Mouse (Mus musculus) monocyte, adult 2 months (primary cell): ENCODE data around the gene Fchsd2.

Experiments
- DNase-seq, 2 experiments: peaks; one replicate each; pipeline ENCODE4 v3.0.0; 2022; ENCODE audit warnings: low spot score in 2 of 2, low read depth in 1 of 2

The Fchsd2 gene

DNA sequence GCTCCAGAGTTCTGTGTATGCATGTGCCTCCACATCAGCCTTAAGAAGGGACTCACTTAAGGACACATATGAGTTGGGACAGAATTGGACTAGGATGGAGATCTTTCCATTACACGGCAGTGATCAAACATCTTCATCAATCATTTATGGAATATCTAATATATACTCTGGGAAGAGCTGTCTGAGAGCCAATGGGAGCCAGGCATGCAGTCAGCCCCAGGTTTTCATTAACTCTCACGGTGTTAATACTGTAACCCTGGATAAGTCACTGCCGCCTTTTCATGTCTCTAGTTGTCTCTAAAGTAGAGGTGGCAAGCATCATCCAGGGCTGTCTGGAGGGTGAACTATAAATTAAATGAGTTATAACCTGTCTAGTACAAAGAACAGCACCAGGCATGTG, 220.4 kb downstream of the Fchsd2 start:
- DNase-seq: no peak

DNA sequence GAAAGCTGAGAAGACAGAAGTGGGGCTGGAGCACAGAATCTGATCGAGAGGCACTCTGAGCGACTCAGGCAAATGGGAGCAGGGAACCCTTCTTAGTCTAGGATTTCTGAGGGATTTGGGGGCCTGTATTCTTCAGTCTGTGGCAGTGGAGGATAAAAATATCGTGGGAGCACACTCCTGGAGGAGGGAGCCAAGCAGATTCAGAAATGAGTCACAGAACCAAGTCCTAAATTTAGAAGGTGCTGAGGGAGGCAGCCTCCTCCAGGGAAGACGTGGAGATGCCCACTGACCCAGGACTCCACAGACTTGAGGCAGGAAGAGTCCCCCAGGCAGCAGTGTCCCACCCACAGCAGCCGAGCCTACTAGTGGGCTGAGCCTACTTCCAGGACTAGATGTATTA, 221.7 kb downstream of the Fchsd2 start:
- no peak for DNase-seq

DNA sequence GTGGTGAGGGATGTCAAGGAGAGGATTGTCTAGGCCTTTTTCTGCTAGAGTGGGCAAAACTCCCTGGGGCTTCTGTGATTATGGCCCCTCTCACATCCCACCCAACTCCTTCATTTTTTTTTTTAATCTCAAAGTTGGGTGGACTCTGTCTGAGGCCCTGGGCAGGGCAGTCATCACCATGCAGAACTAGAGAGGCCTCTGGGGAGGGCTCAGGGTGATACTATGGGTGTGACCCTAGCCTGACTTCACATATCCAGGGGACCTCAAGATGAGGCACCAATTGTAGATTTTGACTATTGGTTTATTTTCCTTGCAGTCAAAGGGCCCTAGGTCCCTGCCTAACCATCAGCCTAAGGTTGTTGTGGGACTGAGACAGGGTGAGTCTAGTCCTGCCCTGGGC, 223.0 kb downstream of the Fchsd2 start:
- no peak for DNase-seq

DNA sequence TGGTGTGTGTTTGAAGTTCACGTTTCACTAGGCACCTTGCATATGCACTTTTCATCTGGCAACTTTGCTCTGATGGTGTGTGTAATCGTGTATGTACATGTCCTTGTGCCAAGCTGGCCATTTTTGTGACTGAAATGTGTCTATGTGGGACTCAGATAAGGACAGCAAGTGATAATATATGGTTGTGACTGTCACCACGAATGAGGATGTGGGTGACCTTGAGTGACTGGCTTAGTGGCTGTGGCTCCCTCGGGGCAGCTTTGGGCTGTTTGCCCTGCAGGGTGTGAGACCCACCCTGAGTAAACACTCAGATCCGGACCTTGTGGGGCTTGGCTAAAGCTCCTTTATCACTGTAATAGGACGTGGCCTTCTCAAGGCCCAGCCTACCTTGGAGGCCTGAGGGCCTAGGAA, 223.9 kb downstream of the Fchsd2 start:
- no peak for DNase-seq

DNA sequence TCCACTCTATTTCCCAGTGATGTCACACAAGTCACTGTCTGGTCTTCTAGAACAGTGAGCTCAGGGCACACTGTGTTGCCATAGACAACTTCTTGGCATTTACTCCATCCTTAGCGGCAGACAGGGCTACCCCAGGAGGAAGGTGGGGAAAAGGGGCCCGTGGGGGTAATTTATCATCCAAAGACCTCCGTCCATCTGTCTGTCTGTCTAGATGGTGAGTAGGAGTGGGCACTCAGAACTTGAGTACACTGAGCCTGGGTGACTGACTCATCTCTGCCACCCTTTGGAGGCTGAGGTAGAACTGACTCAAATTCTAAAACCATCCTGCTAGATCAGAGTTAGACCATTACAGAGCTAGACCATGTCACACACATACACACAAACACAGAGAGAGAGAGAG, 224.4 kb downstream of the Fchsd2 start, which contains the start of gene Stard10:
Gene Stard10 (plus strand): TSS at position 73 of the 400 bp plus-strand sequence.
- DNase-seq: no peak

DNA sequence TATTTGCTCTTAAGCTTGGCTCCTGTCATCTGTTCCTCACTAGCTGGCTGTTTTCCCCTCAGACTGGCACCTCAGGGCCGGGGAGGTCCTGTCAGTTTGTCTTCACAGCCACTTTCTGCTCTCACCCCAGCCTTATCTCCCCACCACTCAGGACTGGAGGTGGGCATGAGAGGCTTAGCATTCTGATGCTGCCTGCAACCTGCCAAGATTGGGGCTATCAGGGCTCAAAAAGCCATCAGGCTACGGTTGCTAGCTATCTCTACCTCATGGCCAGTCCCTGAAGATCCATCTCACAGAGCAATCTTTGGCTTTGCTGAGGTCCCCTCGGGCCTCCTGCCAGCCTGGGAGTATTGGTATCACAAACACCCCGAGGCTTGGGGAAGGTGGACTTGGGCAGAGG, 226.2 kb downstream of the Fchsd2 start:
- DNase-seq: no peak

DNA sequence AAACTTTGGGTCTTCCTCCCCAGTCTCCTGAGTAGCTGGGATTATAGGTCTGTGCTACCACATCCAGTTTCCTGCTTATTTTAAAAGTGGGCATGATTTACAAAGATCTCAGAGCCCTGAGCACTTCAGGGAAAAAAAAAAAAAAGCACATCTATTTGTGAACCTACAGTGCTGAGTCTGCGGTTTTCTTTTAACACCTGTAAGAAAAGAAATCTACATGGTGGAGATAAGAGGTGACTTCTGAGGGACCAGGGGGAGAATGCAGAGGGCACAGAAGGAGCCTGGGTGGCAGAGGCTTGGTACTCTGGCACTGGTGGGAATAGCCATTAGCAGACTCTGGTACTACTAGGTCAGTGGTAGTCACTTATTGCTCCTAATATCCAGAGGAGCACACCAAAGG, 227.1 kb downstream of the Fchsd2 start:
- no peak for DNase-seq

DNA sequence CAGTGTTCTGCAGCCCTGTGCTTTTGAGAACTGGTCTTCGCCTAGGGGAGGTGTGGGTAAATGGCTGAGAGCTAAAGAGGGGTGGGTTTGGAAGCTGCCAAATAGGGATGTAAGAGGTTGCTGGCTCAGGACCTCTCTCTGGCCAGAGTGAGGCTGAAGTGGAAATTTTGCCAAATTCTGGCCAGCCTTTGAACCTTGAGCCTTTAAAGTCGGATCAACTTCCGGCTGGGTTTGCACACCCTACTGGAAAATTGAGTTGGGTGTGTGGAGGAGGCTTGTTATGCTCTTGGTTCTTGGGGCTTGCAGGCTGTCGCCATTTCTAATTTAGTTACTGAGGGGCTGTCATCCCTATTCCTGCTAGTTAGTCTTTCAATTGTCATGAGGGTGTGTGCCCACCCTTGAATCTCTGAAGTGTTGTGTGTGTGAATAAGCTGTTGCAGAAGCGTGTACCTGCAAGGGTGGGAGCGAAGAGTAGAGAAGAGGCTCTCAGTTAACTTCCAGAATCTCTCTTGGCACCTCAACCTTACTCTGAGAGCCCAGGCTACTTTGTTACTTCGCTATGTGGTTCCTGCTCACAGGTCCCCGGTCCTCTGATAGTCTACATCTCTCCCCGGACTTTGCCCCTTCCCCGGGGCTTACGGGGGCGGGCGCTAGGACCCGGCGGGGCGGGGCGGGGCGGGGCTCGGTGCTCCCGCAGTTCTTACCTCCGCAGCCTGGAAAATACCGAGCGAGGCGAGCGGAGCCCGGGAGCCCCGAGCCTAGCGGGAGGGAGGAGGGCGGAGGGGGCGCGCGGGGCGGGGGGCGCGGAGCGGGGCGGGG, 227.9 kb downstream of the Fchsd2 start:
- DNase-seq: no peak

DNA sequence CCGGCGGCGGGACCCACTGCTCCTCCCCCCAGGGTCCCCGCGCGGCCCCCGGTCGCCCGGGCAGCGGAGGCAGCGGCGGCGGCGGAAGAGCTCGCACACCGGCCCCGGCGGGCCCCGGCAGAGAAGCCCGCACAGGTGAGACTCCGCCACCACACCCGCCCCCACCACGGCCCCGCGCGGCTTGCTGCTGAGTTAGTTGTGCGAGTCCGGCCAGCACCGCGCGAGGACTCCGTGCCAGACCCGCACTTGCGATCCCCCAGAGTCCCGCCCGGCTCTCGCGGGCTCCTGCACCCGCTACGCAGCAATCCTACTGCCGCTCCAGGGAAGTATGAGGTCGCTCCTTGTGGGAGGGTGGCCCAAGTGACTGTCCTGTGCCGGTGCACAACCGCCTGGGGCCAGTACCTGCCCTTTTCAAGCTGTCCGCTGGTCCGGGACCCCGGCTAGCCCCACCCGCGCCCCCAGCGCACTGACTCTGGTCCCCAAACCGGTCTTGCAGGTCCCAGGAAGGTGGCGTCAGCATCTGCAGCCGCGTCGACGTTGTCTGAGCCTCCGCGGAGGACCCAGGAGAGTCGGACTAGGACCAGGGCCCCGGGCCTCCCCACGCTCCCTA, 228.7 kb downstream of the Fchsd2 start:
- no peak for DNase-seq

DNA sequence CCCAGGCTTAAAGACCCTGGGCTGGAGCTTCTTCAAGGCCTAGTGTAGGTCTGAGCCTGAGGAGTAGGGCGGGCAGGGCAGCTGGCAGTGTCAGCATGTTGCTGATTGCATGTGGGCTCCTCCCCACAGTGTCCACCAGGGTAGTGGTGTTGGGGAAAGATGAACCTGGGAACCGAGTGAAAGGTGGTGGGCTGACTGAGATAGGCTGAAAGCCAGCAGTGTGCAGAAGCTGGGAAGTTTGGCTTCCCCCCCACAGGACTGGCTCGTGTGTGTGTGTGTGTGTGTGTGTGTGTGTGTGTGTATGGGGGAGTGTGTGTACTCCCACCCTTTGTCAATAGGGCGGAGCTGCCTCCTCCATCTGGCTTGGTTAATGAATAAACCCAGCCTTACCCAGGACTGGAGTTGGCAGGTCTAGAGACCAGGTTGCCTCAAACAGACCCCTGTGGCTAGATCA, 230.5 kb downstream of the Fchsd2 start:
- DNase-seq: no peak

DNA sequence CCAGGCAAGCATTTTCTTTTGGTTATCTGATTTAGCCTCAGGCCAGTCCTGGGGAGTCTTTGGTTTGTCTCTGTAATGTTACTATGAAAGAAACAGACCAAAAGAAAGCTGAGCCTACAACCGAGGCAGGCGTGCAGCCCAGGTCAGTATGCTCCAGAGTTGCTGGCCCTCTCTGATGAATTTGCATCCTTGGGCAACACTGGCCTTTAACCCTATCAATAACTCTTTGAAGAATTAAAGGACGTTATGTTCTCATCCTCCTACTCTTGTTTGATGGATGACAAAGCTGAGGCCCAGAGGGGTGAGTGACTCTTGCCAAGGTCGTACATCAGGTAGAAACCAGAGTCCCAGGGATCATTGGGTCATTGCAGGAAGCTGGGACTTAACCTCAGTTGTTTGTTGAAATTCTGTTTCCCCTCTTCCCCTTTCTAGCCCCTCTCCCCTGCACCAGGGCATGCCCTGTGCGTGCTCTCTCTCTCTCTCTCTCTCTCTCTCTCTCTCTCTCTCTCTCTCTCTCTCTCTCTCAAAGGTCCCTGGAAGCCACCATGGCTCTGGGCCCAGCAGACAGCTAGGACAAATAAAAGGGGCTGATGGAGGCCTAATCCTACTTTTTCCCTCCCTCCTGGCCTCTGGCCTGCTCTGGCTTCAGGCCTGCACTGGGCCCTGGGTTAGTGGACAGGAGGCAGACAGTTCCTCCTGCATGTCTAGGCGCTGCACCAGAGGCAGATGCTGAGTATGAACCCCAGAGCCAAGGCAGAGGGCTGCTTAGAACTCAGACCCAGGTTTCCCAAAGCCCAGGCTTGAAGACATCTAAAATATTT, 231.7 kb downstream of the Fchsd2 start:
- no peak for DNase-seq

DNA sequence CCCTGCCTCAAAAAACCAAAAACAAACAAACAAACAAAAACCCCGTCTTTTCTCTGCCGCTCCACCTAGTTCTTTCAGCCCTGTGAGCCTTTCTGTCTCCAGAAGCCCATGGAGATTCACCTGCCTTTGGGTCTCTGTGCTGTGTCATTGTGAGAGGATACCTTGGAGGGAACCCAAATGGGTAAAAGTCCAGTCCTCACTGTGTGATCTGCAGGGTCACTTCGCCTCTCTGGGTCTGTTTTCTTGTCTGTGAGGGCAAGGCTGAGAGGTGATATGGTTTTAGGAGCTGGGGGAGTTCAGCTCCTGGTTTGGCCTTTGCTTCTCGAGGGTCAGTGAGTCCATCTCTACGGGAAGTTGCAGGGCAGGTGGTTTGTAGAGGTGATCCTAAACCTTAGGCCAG, 233.3 kb downstream of the Fchsd2 start:
- no peak for DNase-seq

DNA sequence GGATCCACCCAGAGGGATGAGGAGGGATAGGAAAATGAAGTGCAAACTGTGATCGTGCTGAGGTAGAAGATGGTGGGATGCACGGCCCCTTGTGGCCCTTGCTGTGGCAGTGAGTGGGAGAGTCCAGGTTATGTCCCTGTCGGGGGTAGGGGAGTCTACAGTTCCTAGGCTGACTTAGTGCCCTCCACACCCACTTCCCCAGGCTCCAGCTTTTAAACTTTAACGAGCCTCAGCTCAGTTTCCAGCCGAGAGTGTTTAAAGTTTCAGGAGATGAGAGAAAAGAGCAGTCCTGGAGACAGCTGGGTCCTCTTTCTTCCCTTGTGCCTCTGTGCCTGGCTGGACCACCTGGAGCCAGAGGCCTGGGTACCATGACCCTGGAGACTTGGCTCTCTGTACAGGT, 234.6 kb downstream of the Fchsd2 start:
- no peak for DNase-seq

DNA sequence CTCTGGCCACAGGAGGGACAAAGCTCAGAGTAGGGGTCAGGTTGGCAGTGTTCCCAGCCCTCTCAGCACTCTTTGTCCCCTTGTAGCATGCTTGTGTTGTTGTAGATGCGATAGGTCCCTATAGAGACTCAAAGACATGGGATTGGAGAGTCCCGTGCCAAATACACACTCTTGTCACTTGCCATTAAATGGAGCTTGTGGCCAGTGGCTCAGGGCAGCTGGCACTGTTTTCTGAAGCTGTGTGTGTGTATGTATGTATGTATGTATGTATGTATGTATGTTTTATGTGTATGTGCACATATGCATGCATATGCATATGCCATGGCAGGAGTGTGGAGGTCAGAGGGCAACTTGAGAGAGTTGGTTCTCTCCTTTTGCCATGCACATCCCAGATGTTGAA, 235.1 kb downstream of the Fchsd2 start:
- no peak for DNase-seq

DNA sequence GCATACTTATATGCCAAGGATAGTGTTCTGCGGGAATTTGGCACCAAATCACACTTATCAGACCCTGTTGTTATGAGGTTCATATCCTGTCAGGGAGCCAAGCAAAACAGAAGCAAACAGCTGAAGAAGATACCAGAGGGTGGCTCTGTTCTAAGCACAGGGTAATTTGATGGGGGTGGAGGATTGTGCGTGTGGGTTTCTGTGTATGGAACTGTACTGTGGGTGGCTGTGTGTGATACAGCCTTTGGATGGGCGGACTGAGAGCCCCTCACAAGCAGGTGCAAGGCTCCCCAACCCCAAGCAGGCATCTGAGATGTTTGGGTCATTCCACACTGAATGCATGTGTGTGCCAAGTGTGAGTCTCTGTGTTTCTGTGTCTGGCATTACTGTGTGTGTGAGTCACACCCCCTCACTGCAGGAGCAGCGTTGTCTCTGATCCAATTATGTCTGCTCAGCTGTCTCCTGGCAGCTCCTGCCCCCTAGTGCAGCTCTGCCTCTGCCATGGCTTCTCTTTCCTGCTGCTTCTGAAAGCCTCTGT, 236.0 kb downstream of the Fchsd2 start:
- no peak for DNase-seq

DNA sequence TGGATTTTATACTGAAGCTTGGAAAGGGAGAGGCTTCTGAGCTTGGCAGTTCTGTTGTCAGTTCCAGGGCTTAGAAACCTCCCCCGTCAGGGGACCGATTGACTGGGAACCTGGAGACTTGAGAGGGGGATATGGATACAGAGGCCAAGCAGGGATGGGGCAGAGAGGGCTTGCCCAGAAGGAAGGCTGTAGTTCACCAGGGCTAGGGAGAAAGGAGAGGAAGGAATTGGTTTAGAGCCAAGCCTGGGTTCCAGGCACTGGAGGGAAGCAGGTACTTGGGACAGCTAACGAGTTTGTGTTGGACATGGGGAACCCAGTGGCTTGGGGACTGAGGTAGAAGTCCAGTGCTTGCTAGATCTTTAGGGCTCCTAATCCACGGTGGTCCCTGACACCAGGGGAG, 236.9 kb downstream of the Fchsd2 start:
- no peak for DNase-seq

DNA sequence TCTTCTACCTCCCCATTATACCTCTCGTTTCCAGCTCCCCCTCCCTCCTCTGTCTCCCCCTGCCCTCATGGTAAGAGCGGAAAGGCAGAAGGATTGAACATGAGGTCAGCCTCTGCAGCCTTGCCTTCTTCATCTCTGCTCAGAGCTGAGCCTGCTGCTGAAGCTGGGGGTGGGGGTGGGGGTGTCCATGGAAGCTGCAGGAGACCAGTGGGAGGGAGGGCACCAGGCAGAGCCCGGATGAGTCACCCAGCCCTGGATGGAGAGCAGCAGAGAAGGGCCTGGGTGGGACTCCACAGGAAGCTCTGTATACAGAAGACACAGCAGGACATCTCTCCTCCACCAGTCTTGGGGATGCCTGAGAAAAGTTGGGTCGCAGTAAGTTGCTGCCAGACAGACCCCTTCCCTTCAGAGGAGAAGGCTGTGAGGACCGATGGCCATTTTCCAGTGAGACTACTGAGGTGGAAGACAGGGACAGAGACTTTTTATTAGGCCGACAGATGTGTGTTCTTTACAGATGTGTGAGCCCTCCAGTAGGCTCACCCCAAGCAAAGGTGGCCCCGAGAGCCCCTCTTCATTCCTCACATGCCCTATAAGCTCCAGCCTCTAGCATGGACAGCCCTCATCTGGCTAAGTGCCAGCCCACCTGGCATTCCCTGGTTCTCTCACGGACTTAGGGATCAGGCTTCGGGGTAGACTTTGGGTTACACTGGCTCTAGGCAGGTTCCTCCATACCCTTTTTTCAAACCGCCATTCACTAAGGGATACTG, 237.6 kb downstream of the Fchsd2 start:
- no peak for DNase-seq

DNA sequence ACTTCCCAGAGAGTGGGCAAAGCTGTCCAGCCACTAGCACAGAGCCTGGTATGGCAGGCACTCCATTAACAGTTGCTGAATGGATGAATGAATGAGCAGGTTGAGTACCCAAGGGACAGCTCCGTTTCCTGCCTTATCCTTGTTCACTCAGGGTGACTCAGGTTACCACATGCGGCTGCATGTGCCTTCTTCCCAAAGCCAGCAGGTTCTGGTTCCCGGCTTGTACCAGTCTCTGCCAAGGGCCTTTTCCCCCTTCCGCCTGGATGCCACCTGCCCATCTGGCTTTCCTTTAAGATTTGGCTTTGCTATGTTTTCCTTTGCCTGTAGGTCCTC, 238.1 kb downstream of the Fchsd2 start:
- DNase-seq: no peak

DNA sequence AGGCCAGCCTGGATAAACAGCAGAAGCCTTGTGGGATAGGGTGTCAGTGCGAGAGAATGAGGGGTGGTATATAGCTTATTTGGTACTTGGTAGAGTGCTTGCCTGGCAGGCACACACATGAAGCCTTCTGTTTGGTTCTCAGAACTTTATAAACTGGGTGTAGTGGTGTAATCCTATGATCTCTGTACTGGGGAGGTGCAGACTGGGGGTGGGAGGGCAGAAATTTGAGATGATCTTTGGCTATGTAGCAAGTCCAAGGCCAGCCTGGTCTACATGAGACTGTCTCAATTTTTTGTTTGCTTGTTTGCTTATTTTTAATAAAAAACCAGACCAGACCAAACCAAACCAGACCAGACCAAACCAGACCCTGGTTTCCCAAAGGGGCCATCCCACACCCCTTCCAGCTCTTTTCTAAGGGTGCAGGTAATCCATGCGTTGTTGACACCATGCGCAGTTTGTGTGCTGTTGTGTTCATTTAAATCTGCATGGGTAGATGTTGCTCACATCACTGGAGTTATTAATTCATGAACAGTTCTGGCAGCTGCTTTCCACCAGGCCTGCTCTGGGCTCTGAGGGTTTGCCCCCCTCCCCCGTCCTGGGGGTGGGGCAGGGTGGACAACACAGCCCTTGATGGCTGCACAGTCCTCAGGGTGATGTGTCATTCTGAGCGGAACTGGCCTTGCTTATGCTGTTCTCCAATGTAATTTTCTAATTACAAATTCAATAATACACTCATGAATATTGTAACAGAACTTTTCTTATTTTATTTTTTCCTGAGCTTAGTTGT, 239.6 kb downstream of the Fchsd2 start:
- no peak for DNase-seq
